Mouse (Mus musculus): ENCODE data around the gene Diras1.

GRCm38 (mm10) chr10:80981564-80982112 lies 43.8 kb downstream of the Diras1 start:
- no peak for TF ChIP-seq EP300 (IDR thresholded peaks at IDR 0.05; ENCODE audit: low read depth)
- no peak for TF ChIP-seq CTCF (IDR thresholded peaks at IDR 0.05; ENCODE audit: low read depth)

All from heart, postnatal 0 days (tissue).